Mouse (Mus musculus): ENCODE data around the gene Ufl1. TPM values are rescaled to one million over a fixed set of nuclear protein-coding genes. Genes with fewer than 3 reads are reported as not detected.

Gene Ufl1
- total RNA-seq, 1 experiment from 2014 or later: 25.2 TPM

Other genes starting within 250 kb of the Ufl1 start
- gene Fhl5, start 38.9 kb downstream of the Ufl1 start, total RNA-seq (2017): 1.6 TPM in 1 of 3 replicates, not detected in the others